Mouse (Mus musculus) intestine, embryonic 15.5 days (tissue): Measurements from ENCODE around the gene Ogdh. TPM values are rescaled to one million over a fixed set of nuclear protein-coding genes. Genes with fewer than 3 reads are reported as not detected.

ENCODE experiments used
- ATAC-seq: fragments of 200-750 bp; cut with Nextera tagmentation; 2 replicates; pipeline ENCODE4 v1.8.0; 2017; ENCODE audit warnings: moderate TSS enrichment, moderate library complexity
- H3K27ac ChIP-seq: fragments of 300-500 bp; sonication (generic); 2 replicates; pipeline ENCODE4 v1.5.1; 2015; ENCODE audit warnings: mild to moderate bottlenecking, inconsistent platforms
- H3K27me3 ChIP-seq: fragments of 300-500 bp; sonication (generic); replicated peaks from 2 replicates; pipeline ENCODE4 v1.6.1; 2015; ENCODE audit warnings: inconsistent platforms
- H3K36me3 ChIP-seq: fragments of 300-500 bp; sonication (generic); 2 replicates; pipeline ENCODE4 v1.6.1; 2015; ENCODE audit warnings: inconsistent platforms
- H3K4me1 ChIP-seq: fragments of 300-500 bp; sonication (generic); replicated peaks from 2 replicates; pipeline ENCODE4 v1.6.1; 2015; ENCODE audit warnings: inconsistent platforms
- H3K4me2 ChIP-seq: fragments of 300-500 bp; sonication (generic); replicated peaks from 2 replicates; pipeline ENCODE4 v1.6.1; 2015; ENCODE audit warnings: mild to moderate bottlenecking, inconsistent platforms
- H3K4me3 ChIP-seq: fragments of 300-500 bp; sonication (generic); replicated peaks from 2 replicates; pipeline ENCODE4 v1.5.1; 2015; ENCODE audit warnings: inconsistent platforms
- H3K9ac ChIP-seq: fragments of 300-500 bp; sonication (generic); 2 replicates; pipeline ENCODE4 v1.6.1; 2015; ENCODE audit warnings: inconsistent platforms
- H3K9me3 ChIP-seq: fragments of 300-500 bp; sonication (generic); 2 replicates; pipeline ENCODE4 v1.6.1; 2016; ENCODE audit warnings: inconsistent platforms
- WGBS: fragments of 180-500 bp; shearing (Covaris S2); methylation state at CpG from one replicate; pipeline ENCODE4 v1.1.7; 2015; 5-methylcytosine and 5-hydroxymethylcytosine counted together
- polyA plus RNA-seq: library from polyadenylated mRNA; unstranded; fragments of >200 nt; fragmentation: Nextera tagmentation; extraction: Ambion mirVana; gene quantifications from 2 replicates; pipeline ENCODE4 v1.2.1, GENCODE M21; 2015

Gene Ogdh
- polyA plus RNA-seq, 1 experiment from 2014 or later: 134 TPM

DNA sequence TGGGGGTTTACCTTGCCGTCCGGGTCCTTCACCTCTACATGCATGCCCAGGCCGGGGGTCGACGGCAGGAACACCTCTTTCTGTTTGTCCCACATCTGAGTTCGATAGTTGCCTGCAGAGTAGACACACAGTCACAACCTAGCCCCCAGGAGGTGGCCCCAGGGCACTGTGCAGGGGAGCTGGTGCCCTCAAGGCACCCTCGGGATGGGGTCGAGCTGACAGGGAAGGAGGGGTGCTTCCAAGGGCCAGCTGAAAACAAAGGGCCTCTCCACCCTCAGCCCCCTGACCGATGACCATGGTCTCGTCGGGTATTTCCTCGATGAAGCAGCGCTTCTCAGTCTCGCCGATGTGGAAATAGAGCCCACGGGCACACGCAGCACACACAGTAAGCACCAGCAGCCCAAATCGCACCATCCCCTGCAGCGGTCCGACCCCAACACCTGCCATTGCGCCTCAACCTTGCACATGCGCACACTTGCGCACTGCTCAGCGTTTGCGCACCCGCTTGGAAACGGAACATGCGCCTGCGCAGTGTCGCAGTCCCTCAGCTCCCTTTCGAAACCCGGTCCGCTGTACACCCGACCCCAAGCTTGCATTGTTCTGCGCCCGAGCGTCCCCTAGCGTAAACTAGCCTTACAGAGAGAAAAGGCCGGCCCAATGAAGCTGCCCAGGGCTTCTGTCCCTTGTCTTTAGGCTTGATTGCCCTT is 16.9 kb upstream of the Ogdh start, which contains the start of gene Tmed4:
TSS of gene Tmed4 (minus strand) at position 484 of the 707 bp plus-strand sequence.
- Histone ChIP-seq H3K9ac (peak within 1 kb of the TSS; percentile 76), H3K9me3 (no peaks in the 10 kb centered on the region), H3K4me3 (peak within 1 kb of the TSS; percentile 75), H3K27ac (peak within 1 kb of the TSS; percentile 19; the same call in 1 of the 2 replicates), H3K4me1 (peaks cover 10% of the 10 kb centered on the region; the same call in 1 of the 2 replicates), H3K27me3 (no peaks in the 10 kb centered on the region), H3K36me3 (peaks cover 8% of the 10 kb centered on the region; the same call in 1 of the 2 replicates), H3K4me2 (peak within 1 kb of the TSS; percentile 72)
- ATAC-seq: peak; percentile 99
- under 1% methylated on average over 39 of the region's 39 CpGs for WGBS

DNA sequence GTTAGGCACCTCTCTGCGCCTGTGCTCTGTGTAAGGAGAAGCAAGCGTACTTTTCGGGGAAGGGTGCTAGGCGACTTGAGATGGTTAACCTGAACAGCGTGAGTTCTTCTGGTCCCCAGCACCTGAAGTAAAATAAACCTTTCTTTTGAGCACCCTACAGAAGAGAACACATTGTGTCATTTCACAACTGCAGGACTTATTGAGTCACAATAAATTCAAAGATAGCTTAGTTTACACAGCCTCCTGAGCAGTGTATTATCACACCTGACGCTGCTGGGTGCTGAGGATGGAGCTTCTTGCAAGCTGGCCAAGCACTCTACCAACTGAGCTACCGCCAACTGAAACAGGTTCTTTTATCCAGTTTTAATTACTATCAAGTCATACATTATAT is 16.3 kb upstream of the Ogdh start:
- H3K4me1 ChIP-seq: peaks cover 10% of the 10 kb centered on the region; the same call in 1 of the 2 replicates
- H3K27ac ChIP-seq: 0 out of 2 replicates have a peak overlapping the region, but pooled peaks have one; percentile 2
- H3K36me3 ChIP-seq: peaks cover 8% of the 10 kb centered on the region; the same call in 1 of the 2 replicates
- H3K27me3 ChIP-seq: no peaks in the 10 kb centered on the region
- peak overlapping the region; percentile 72 for H3K4me2 ChIP-seq
- H3K4me3 ChIP-seq: peak overlapping the region; percentile 75
- H3K9me3 ChIP-seq: no peaks in the 10 kb centered on the region
- ATAC-seq: no peak
- 18% methylated on average over 7 of the region's 7 CpGs for WGBS
- peak overlapping the region; percentile 76 for H3K9ac ChIP-seq

GRCm38 (mm10) chr11:6276466-6276865 is 15.0 kb upstream of the Ogdh start:
- ATAC-seq: no peak
- Histone ChIP-seq H3K36me3 (peaks cover 4% of the 10 kb centered on the region; the same call in 1 of the 2 replicates), H3K27ac (no peak overlapping the region), H3K27me3 (no peaks in the 10 kb centered on the region), H3K9me3 (no peaks in the 10 kb centered on the region), H3K4me1 (peaks cover 10% of the 10 kb centered on the region; the same call in 1 of the 2 replicates), H3K9ac (no peak overlapping the region), H3K4me3 (no peak overlapping the region), H3K4me2 (no peak overlapping the region)
- WGBS: 68% methylated on average over 3 of the region's 3 CpGs

GRCm38 (mm10) chr11:6282940-6283339 is 8.5 kb upstream of the Ogdh start:
- no peak overlapping the region for H3K27ac ChIP-seq
- 70% methylated on average over 3 of the region's 3 CpGs for WGBS
- no peak for ATAC-seq
- no peaks in the 10 kb centered on the region for H3K36me3 ChIP-seq
- H3K4me2 ChIP-seq: no peak overlapping the region
- H3K9me3 ChIP-seq: no peaks in the 10 kb centered on the region
- no peak overlapping the region for H3K4me3 ChIP-seq
- H3K27me3 ChIP-seq: no peaks in the 10 kb centered on the region
- H3K9ac ChIP-seq: no peak overlapping the region
- H3K4me1 ChIP-seq: no peaks in the 10 kb centered on the region

DNA sequence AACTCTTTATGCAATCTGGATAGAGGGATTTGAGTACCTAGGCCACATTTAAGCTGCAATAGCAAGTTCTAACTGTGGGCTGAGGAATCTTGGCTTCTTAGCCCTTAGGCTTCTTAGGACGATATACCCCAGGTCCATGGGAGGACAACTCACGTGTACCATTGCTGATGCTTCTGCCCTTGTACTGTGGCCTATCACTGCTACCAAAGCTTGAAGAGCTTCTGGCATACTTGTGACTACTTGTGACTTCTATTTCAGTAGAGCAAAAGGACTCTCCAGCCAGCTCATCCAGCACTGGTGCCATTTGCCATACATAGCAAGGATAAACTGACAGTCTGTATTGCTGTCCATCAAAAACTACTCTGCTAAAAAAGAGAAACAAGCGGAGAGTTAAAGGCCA is 1.3 kb upstream of the Ogdh start:
- no peak overlapping the region for H3K4me2 ChIP-seq

GRCm38 (mm10) chr11:6290883-6291282 is 550 bp upstream of the Ogdh start:
- Histone ChIP-seq H3K9ac (peak overlapping the region; percentile 68; the same call in 1 of the 2 replicates), H3K4me3 (peak overlapping the region; percentile 63), H3K36me3 (no peaks in the 10 kb centered on the region), H3K27ac (0 out of 2 replicates have a peak overlapping the region, but pooled peaks have one; percentile 87), H3K4me2 (peak overlapping the region; percentile 71), H3K9me3 (no peaks in the 10 kb centered on the region), H3K4me1 (no peaks in the 10 kb centered on the region), H3K27me3 (no peaks in the 10 kb centered on the region)
- 29% methylated on average over 3 of the region's 3 CpGs for WGBS
- ATAC-seq: no peak

More for the DNA sequence above, 1.3 kb upstream of the Ogdh start:
- Histone ChIP-seq H3K9ac (no peak overlapping the region), H3K9me3 (no peaks in the 10 kb centered on the region), H3K4me1 (no peaks in the 10 kb centered on the region), H3K27me3 (no peaks in the 10 kb centered on the region), H3K36me3 (no peaks in the 10 kb centered on the region), H3K27ac (no peak overlapping the region), H3K4me3 (no peak overlapping the region)
- 91% methylated on average over 3 of the region's 3 CpGs for WGBS
- ATAC-seq: no peak

- H3K4me1 ChIP-seq: no peaks in the 10 kb centered on the region
- H3K9me3 ChIP-seq: no peaks in the 10 kb centered on the region
- H3K4me2 ChIP-seq: peak overlapping the region; percentile 71
- WGBS: 11% methylated on average over 33 of the region's 33 CpGs
- peak; percentile 72 for ATAC-seq
- peak overlapping the region; percentile 63 for H3K4me3 ChIP-seq
- H3K9ac ChIP-seq: peak overlapping the region; percentile 68
- H3K27me3 ChIP-seq: no peaks in the 10 kb centered on the region
- no peaks in the 10 kb centered on the region for H3K36me3 ChIP-seq
- H3K27ac ChIP-seq: peak overlapping the region; percentile 87
These were observed 919 bp downstream of the Ogdh start for GRCm38 (mm10) chr11:6292116-6292987.

GRCm38 (mm10) chr11:6292988-6293349 is 1.5 kb downstream of the Ogdh start:
- Histone ChIP-seq H3K9ac (no peak overlapping the region), H3K27me3 (no peaks in the 10 kb centered on the region), H3K27ac (no peak overlapping the region)

DNA sequence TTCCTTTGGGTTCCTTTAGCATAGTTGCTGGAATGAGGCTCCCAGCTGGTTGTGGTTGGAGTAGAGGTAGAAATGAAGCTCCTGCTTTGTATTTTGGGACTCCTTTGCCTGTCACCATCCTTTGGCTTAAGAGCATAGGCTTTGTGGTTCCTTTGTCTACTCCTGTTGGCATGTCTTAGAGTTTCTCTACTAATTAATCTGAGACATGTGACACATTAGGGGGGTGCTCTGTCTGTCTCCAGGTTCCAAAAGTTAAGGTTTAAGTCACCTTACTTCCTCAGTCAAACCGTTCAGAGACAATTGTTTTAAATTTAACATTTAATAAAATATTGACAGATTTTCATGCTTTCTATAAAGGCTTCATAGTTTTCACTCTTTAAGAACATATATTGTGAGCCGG is 2.2 kb downstream of the Ogdh start:
- Histone ChIP-seq H3K4me3 (no peak overlapping the region), H3K36me3 (peaks cover 4% of the 10 kb centered on the region; the same call in 1 of the 2 replicates), H3K9ac (no peak overlapping the region), H3K9me3 (no peaks in the 10 kb centered on the region), H3K27ac (0 out of 2 replicates have a peak overlapping the region, but pooled peaks have one; percentile 33), H3K4me2 (no peak overlapping the region), H3K4me1 (no peaks in the 10 kb centered on the region), H3K27me3 (no peaks in the 10 kb centered on the region)
- WGBS: 92% methylated on average over 2 of the region's 2 CpGs
- no peak for ATAC-seq

More at GRCm38 (mm10) chr11:6292988-6293349, 1.5 kb downstream of the Ogdh start:
- Histone ChIP-seq H3K4me1 (no peaks in the 10 kb centered on the region), H3K4me3 (peak overlapping the region; percentile 63), H3K36me3 (peaks cover 4% of the 10 kb centered on the region; the same call in 1 of the 2 replicates), H3K4me2 (peak overlapping the region; percentile 71), H3K9me3 (no peaks in the 10 kb centered on the region)
- 83% methylated on average over 4 of the region's 4 CpGs for WGBS
- no peak for ATAC-seq

DNA sequence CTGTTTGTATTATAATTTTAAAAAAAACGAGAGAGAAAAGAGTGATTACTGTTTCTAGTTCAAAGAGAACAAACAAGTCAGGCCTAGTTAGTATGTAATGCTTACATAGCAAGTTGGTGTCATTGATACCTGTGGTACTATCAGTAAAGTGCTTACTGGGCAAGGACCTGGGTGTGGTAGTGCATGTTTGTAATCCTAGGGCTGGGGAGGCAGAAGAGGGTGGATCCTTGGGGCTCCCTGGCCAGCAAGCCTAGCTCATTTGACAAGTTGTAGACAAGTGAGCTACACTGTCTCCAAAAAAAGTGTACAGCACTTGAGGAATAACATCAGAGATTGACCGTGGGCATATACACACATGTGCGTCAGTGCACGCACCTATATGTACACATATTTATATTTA is 3.2 kb downstream of the Ogdh start:
- Histone ChIP-seq H3K4me2 (no peak overlapping the region), H3K27ac (no peak overlapping the region), H3K4me1 (no peaks in the 10 kb centered on the region), H3K9me3 (no peaks in the 10 kb centered on the region), H3K27me3 (no peaks in the 10 kb centered on the region), H3K36me3 (peaks cover 9% of the 10 kb centered on the region; the same call in 1 of the 2 replicates), H3K4me3 (no peak overlapping the region), H3K9ac (no peak overlapping the region)
- no peak; the same call in 1 of the 2 replicates for ATAC-seq
- WGBS: 87% methylated on average over 4 of the region's 4 CpGs

DNA sequence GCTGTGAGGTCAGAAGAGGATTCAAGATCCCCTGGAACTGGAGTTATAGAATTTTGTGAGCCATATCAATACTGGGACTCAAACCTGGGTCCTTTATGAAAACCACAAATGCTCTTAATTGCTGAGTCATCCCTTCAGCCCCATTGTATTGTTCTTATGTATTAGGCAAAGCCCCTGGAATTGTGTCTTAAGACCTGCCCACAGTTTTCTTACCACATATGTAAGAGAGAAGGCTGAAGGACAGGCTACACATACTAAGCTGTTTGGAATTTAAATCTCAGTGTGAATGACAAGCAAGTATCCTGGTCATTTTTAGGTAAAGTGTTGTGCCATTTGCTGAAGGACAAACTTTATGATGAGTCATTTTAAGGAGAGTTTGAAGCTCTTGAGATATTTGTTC is 4.6 kb downstream of the Ogdh start:
- no peak for ATAC-seq
- no peaks in the 10 kb centered on the region for H3K4me1 ChIP-seq
- no peak overlapping the region for H3K27ac ChIP-seq

DNA sequence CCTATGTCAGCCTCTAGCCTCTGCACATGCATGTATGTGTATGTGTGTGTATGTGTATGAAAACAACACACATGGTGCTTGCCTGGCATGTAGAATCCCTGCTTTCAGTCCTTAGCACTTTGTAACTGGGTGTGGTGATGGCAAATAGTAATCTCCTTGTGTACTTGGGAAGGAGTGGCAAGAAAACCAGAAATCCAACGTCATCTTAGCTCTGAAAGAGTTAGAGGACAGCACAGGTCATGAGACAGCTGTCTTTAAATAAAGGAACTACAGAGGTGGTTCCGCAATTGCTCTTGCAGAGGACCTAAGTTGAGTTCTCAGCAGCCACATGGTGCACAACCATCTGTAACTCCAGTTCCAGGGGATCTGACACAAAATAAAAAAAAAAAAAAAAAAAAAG is 8.0 kb downstream of the Ogdh start:
- Histone ChIP-seq H3K27me3 (no peaks in the 10 kb centered on the region), H3K4me1 (no peaks in the 10 kb centered on the region), H3K9ac (no peak overlapping the region), H3K36me3 (peaks cover 23% of the 10 kb centered on the region), H3K4me3 (no peak overlapping the region), H3K4me2 (no peak overlapping the region), H3K27ac (peak overlapping the region; percentile 58), H3K9me3 (no peaks in the 10 kb centered on the region)
- 68% methylated on average over 2 of the region's 2 CpGs for WGBS
- ATAC-seq: peak; percentile 80

More for the DNA sequence above, 4.6 kb downstream of the Ogdh start:
- H3K27me3 ChIP-seq: no peaks in the 10 kb centered on the region
- H3K4me3 ChIP-seq: no peak overlapping the region
- H3K4me2 ChIP-seq: no peak overlapping the region
- H3K9me3 ChIP-seq: no peaks in the 10 kb centered on the region
- no peak overlapping the region for H3K9ac ChIP-seq
- peaks cover 15% of the 10 kb centered on the region for H3K36me3 ChIP-seq
